Mouse (Mus musculus): Measurements from ENCODE around the gene Slc25a36. TPM values are rescaled to one million over a fixed set of nuclear protein-coding genes. Genes with fewer than 3 reads are reported as not detected.

The Slc25a36 gene
- polyA plus RNA-seq, 1 experiment = 8.5 TPM

DNA sequence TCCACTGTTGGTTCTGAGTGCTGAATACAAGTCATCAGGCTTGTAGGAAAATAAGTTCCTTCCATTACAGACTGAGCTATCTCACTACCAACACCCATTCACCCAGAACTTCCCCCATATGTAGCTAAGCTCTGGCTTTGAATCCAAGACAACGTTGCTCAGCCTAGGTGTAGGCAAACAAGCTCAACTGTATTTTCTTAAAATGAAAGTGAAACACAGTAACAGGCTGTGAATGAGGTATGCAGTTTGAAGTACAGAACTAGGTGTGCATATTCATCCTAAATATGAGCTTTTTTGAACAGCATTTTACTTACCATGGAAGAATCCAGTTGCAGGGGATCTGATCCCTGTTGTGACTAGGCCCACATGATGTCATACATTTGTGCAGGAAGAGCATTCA, 14.8 kb downstream of the Slc25a36 start:
- DNase-seq (ENCODE audit: low read depth in 1 of 2, low spot score in 2 of 2) = no peak
- no peak overlapping the region for H3K27ac ChIP-seq (ENCODE audit: insufficient read depth, low read length)
- TF ChIP-seq POLR2A (IDR thresholded peaks at IDR 0.05; ENCODE audit: low read depth, low read length) (no peak), CTCF (IDR thresholded peaks at IDR 0.05; ENCODE audit: extremely low read depth, insufficient read depth, insufficient read length, insufficient replicate concordance) (no peak)
- WGBS = 44% methylated on average over 1 of the region's 1 CpGs
- no peaks in the 10 kb centered on the region for H3K27me3 ChIP-seq (ENCODE audit: control insufficient read depth, insufficient read depth, low read length)
- H3K4me1 ChIP-seq (ENCODE audit: control insufficient read depth, insufficient read depth, insufficient read length) = no peaks in the 10 kb centered on the region
- H3K36me3 ChIP-seq (ENCODE audit: control insufficient read depth, insufficient read depth, low read length) = peaks cover 26% of the 10 kb centered on the region
- H3K4me3 ChIP-seq (ENCODE audit: extremely low read depth, insufficient read depth, insufficient read length) = no peak overlapping the region

DNA sequence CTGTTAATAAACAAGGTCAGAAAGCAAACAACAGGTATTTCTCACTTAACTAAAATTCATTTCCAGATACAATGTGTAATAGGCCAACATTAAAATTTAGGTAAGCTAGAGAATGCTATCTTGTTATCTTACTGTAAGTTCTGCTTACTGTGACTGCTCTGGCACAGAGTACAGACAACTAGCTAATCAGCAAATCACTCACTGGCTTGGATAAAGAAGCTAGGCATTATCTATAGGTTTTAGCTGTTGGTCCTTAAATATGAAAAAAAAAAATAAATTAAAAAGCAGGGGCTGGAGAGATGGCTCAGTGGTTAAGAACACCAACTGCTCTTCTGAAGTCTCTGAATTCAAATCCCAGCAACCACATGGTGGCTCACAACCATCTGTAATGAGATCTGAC, 23.1 kb downstream of the Slc25a36 start:
- H3K4me3 ChIP-seq (ENCODE audit: extremely low read depth, insufficient read depth, insufficient read length) = no peak overlapping the region
- H3K4me1 ChIP-seq (ENCODE audit: control insufficient read depth, insufficient read depth, insufficient read length) = no peaks in the 10 kb centered on the region
- peaks cover 10% of the 10 kb centered on the region for H3K36me3 ChIP-seq (ENCODE audit: control insufficient read depth, insufficient read depth, low read length)
- H3K27ac ChIP-seq (ENCODE audit: insufficient read depth, low read length) = no peak overlapping the region
- no peaks in the 10 kb centered on the region for H3K27me3 ChIP-seq (ENCODE audit: control insufficient read depth, insufficient read depth, low read length)
- DNase-seq (ENCODE audit: low read depth in 1 of 2, low spot score in 2 of 2) = no peak
- TF ChIP-seq CTCF (IDR thresholded peaks at IDR 0.05; ENCODE audit: extremely low read depth, insufficient read depth, insufficient read length, insufficient replicate concordance) (no peak), POLR2A (IDR thresholded peaks at IDR 0.05; ENCODE audit: low read depth, low read length) (no peak)

DNA sequence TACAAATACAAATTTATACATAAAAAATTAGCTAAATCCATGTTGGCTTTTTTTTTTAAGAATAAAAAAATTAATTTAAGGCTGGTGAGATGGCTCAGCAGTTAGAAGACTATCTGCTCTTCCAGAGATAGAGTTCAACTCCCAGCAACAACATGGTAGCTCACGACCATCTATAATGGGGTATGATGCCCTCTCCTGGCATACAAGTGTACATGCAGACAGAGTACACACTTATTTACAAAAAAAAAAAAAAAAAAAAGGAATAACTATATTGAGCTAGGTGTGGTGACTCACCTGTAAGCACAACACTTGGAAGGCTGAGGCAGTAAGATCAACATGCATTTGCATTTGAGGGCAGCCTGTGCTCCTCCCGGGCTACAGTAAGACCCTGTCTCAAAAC, 26.3 kb downstream of the Slc25a36 start:
- H3K4me1 ChIP-seq (ENCODE audit: control insufficient read depth, insufficient read depth, insufficient read length) = no peaks in the 10 kb centered on the region
- no peaks in the 10 kb centered on the region for H3K27me3 ChIP-seq (ENCODE audit: control insufficient read depth, insufficient read depth, low read length)
- H3K4me3 ChIP-seq (ENCODE audit: extremely low read depth, insufficient read depth, insufficient read length) = no peak overlapping the region
- H3K36me3 ChIP-seq (ENCODE audit: control insufficient read depth, insufficient read depth, low read length) = peaks cover 14% of the 10 kb centered on the region
- no peak for DNase-seq (ENCODE audit: low read depth in 1 of 2, low spot score in 2 of 2)
- no peak overlapping the region for H3K27ac ChIP-seq (ENCODE audit: insufficient read depth, low read length)
- TF ChIP-seq POLR2A (IDR thresholded peaks at IDR 0.05; ENCODE audit: low read depth, low read length) (no peak), CTCF (IDR thresholded peaks at IDR 0.05; ENCODE audit: extremely low read depth, insufficient read depth, insufficient read length, insufficient replicate concordance) (no peak)
- WGBS = 90% methylated on average over 2 of the region's 2 CpGs

DNA sequence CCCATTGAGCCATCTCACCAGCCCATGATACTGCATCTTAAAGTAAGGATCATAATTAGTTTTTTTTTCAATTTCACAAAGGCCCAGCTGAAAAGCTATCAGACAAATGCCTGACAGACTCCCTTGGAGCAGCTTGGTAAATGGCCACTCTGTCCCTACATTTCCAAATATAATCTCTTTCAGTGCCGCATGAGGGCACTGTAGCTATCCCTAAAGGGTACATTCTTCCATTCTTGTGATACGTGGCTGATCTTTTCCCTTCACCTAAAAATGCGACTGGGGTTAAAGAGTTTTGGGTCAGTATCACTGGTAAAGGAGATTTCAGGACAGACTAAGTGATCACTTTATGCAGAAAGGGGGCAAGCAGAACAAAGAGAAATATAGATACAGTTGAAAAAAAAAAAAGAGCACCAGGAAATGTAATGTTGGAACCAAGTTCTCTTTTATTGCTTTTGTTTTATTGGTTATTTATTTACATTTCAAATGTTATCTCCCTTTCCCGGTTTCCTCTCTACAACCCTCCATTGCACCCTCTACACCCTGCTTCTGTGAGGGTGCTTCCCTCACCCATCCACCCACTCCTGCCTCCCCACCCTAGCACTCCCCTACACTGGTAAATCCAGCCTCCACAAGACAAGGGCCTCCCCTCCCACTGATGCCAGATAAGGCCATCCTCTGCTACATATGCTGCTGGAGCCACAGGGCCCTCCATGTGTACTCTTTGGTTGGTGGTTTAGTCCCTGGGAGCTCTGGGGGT, 29.7 kb downstream of the Slc25a36 start:
- H3K4me3 ChIP-seq (ENCODE audit: extremely low read depth, insufficient read depth, insufficient read length) = no peak overlapping the region
- no peak for DNase-seq (ENCODE audit: low read depth in 1 of 2, low spot score in 2 of 2)
- 94% methylated on average over 4 of the region's 4 CpGs for WGBS
- TF ChIP-seq CTCF (IDR thresholded peaks at IDR 0.05; ENCODE audit: extremely low read depth, insufficient read depth, insufficient read length, insufficient replicate concordance) (no peak), POLR2A (IDR thresholded peaks at IDR 0.05; ENCODE audit: low read depth, low read length) (no peak)
- no peak overlapping the region for H3K27ac ChIP-seq (ENCODE audit: insufficient read depth, low read length)
- H3K27me3 ChIP-seq (ENCODE audit: control insufficient read depth, insufficient read depth, low read length) = no peaks in the 10 kb centered on the region
- no peaks in the 10 kb centered on the region for H3K4me1 ChIP-seq (ENCODE audit: control insufficient read depth, insufficient read depth, insufficient read length)
- peaks cover 18% of the 10 kb centered on the region for H3K36me3 ChIP-seq (ENCODE audit: control insufficient read depth, insufficient read depth, low read length)

DNA sequence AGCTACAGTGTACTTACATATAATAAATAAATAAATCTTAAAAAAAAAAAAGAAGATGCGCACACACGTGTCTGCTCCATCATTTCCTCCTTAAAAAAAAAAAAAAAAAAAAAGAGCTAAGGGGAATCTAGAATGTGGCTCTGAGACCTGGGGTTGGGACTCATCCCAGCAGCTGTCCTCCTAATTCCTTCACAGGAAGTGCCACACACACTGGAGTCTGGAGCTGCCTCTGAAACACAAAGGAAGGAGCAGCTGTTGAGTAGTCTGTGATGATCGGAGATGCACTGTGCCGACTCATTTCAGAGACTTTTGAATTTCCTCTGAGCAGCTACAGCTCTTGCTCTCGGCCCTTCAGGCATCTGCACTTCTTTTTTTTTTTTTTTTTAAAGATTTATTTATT, 41.0 kb downstream of the Slc25a36 start:
- Histone ChIP-seq H3K4me1 (ENCODE audit: control insufficient read depth, insufficient read depth, insufficient read length) (no peaks in the 10 kb centered on the region), H3K27me3 (ENCODE audit: control insufficient read depth, insufficient read depth, low read length) (no peaks in the 10 kb centered on the region), H3K4me3 (ENCODE audit: extremely low read depth, insufficient read depth, insufficient read length) (no peak overlapping the region), H3K27ac (ENCODE audit: insufficient read depth, low read length) (no peak overlapping the region), H3K36me3 (ENCODE audit: control insufficient read depth, insufficient read depth, low read length) (peaks cover 4% of the 10 kb centered on the region; the same call in 1 of the 2 replicates)
- TF ChIP-seq POLR2A (IDR thresholded peaks at IDR 0.05; ENCODE audit: low read depth, low read length) (no peak), CTCF (IDR thresholded peaks at IDR 0.05; ENCODE audit: extremely low read depth, insufficient read depth, insufficient read length, insufficient replicate concordance) (no peak)
- 83% methylated on average over 5 of the region's 5 CpGs for WGBS
- DNase-seq (ENCODE audit: low read depth in 1 of 2, low spot score in 2 of 2) = no peak

DNA sequence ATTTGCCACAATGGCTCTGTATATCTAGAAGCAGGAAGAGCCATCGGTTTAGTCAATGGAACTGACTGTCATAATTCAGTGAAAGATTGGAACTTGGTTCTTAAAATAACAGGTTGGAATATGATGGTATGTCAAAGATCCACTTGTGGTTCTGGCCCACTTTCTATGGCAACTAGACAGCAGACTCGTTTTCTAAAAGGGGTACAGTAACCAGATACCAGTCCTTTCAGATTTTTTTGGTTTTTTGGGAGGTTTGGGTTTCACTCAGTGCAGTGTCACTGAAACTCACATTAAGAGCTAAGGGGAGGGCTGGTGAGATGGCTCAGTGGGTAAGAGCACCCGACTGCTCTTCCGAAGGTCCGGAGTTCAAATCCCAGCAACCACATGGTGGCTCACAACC, 41.5 kb downstream of the Slc25a36 start:
- H3K4me1 ChIP-seq (ENCODE audit: control insufficient read depth, insufficient read depth, insufficient read length) = no peaks in the 10 kb centered on the region
- no peak overlapping the region for H3K4me3 ChIP-seq (ENCODE audit: extremely low read depth, insufficient read depth, insufficient read length)
- no peak overlapping the region for H3K27ac ChIP-seq (ENCODE audit: insufficient read depth, low read length)
- 92% methylated on average over 5 of the region's 5 CpGs for WGBS
- H3K36me3 ChIP-seq (ENCODE audit: control insufficient read depth, insufficient read depth, low read length) = peaks cover 4% of the 10 kb centered on the region; the same call in 1 of the 2 replicates
- TF ChIP-seq CTCF (IDR thresholded peaks at IDR 0.05; ENCODE audit: extremely low read depth, insufficient read depth, insufficient read length, insufficient replicate concordance) (no peak), POLR2A (IDR thresholded peaks at IDR 0.05; ENCODE audit: low read depth, low read length) (no peak)
- DNase-seq (ENCODE audit: low read depth in 1 of 2, low spot score in 2 of 2) = no peak
- H3K27me3 ChIP-seq (ENCODE audit: control insufficient read depth, insufficient read depth, low read length) = no peaks in the 10 kb centered on the region
